Mouse (Mus musculus): ENCODE measurements around the gene Elp5. TPM values are rescaled to one million over a fixed set of nuclear protein-coding genes. Genes with fewer than 3 reads are reported as not detected.

Elp5 gene
- total and polyA plus RNA-seq, 3 experiments, result 95.9 to 177 (median 119) TPM

DNA sequence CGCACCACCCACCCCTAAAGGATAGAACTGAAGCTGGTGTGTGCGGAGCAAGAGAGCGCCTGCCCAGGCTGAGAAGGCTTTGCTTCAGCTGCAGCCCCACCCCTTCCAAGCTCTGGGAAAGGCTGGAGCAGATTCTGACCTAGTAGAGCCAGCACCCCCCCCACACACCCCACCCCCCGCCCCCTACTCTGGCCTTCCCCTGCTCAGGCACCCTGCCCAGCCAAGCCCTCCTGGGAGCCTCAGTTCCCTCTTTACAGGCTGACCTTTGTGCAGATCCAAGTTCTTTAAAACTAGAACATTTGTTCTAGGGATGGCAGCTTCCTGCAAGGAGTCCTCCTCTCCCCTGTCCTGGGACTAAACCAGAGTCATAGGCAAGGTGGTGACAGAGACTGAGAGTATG, 44.9 kb downstream of the Elp5 start:
- H3K27ac ChIP-seq (ENCODE audit: insufficient read depth, low read depth), result no peak overlapping the region
- no peaks in the 10 kb centered on the region for H3K9me3 ChIP-seq (replicated peaks; ENCODE audit: low read length)
- H3K4me2 ChIP-seq (ENCODE audit: insufficient read depth, low read depth, poor library complexity, severe bottlenecking), result no peak overlapping the region
- H3K9ac ChIP-seq (ENCODE audit: insufficient read depth, low read depth), result no peak overlapping the region
- H3K4me1 ChIP-seq (ENCODE audit: control insufficient read depth in 1 of 2, insufficient read depth in 2 of 2), result peaks cover 0 to 39% of the 10 kb centered on the region in 2 experiments; a peak in 3 of 4 replicates
- dilution Hi-C loops (cut with MboI; ENCODE audit: extremely low pct_ligation_motif_present, extremely low pct_unique_long_range_greater_than_20kb, low sequenced_read_pairs) (no loop called here), in situ Hi-C loops (cut with MboI; ENCODE audit: low pct_ligation_motif_present, low pct_unique_long_range_greater_than_20kb, low sequenced_read_pairs) (no loop called here)
- H3K4me3 ChIP-seq (replicated peaks in 1 of 3; ENCODE audit: low read depth in 2 of 3, low read length in 2 of 3, poor library complexity in 1 of 3), result no peak overlapping the region
- H3K36me3 ChIP-seq (replicated peaks in 1 of 2; ENCODE audit: control insufficient read depth in 1 of 2, insufficient read depth in 1 of 2, low read length in 1 of 2), result no peaks in the 10 kb centered on the region
- H3K27me3 ChIP-seq (replicated peaks), result peaks cover 65% of the 10 kb centered on the region
- H3K79me2 ChIP-seq (replicated peaks; ENCODE audit: control insufficient read depth, extremely low read depth, insufficient read depth, poor library complexity, severe bottlenecking), result no peaks in the 10 kb centered on the region
- TF ChIP-seq CHD2 (IDR thresholded peaks at IDR 0.05; ENCODE audit: low read length) (no peak), MAZ (IDR thresholded peaks at IDR 0.05; ENCODE audit: low read depth, low read length) (no peak), HCFC1 (IDR thresholded peaks at IDR 0.05; ENCODE audit: low read depth, low read length) (no peak), ELF1 (IDR thresholded peaks at IDR 0.05; ENCODE audit: low read depth, low read length) (no peak), ETS1 (conservative IDR thresholded peaks at IDR 0.05; ENCODE audit: low read depth, low read length) (no peak), RAD21 (IDR thresholded peaks at IDR 0.05; ENCODE audit: low read depth, low read length) (no peak), RCOR1 (conservative IDR thresholded peaks at IDR 0.05; ENCODE audit: low read depth, low read length) (no peak), NRF1 (IDR thresholded peaks at IDR 0.05; ENCODE audit: low read depth, low read length) (no peak), ZNF384 (IDR thresholded peaks at IDR 0.05; ENCODE audit: low read depth, low read length) (no peak), SIN3A (IDR thresholded peaks at IDR 0.05; ENCODE audit: low read length) (no peak), ZKSCAN1 (IDR thresholded peaks at IDR 0.05; ENCODE audit: borderline replicate concordance, low read depth, low read length) (no peak)
- no peak for DNase-seq (ENCODE audit: extremely low read depth)

DNA sequence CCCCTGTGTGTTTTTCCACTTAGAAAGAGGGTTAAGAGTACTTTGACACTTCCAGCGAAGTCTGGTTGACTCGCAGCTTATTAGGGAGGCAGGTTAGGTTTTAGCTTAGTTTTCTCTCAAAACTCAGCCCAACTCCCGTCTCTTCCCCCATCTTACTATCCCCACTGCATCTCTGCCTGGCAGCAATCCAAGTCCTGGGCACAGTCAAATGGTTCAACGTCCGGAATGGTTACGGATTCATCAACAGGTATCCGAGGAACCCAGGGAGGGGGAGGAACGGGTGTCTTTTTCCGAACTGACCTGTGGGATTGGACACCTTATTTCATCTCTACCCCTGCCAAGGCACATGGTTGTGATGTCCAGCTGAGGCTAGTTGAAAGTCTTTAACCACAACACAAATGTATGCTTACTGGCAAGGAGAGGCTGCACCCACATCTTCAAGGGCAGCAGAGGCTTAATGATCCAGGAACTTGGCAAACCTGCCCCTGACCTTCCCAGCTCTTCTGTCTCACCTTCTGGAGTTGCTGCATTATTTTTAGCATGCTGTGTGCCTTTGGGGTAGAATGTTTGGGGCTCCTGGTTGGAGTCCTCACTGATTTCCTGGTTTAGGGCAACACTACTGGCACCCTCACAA, 45.5 kb downstream of the Elp5 start:
- Histone ChIP-seq H3K27ac (ENCODE audit: insufficient read depth, low read depth) (no peak overlapping the region), H3K27me3 (replicated peaks) (peaks cover 65% of the 10 kb centered on the region), H3K9ac (ENCODE audit: insufficient read depth, low read depth) (no peak overlapping the region), H3K4me1 (ENCODE audit: control insufficient read depth in 1 of 2, insufficient read depth in 2 of 2) (peaks cover 0 to 42% of the 10 kb centered on the region in 2 experiments; a peak in 3 of 4 replicates), H3K79me2 (replicated peaks; ENCODE audit: control insufficient read depth, extremely low read depth, insufficient read depth, poor library complexity, severe bottlenecking) (no peaks in the 10 kb centered on the region), H3K4me3 (replicated peaks in 1 of 3; ENCODE audit: low read depth in 2 of 3, low read length in 2 of 3, poor library complexity in 1 of 3) (no peak overlapping the region), H3K4me2 (ENCODE audit: insufficient read depth, low read depth, poor library complexity, severe bottlenecking) (no peak overlapping the region), H3K36me3 (replicated peaks in 1 of 2; ENCODE audit: control insufficient read depth in 1 of 2, insufficient read depth in 1 of 2, low read length in 1 of 2) (no peaks in the 10 kb centered on the region), H3K9me3 (replicated peaks; ENCODE audit: low read length) (no peaks in the 10 kb centered on the region)
- dilution Hi-C loops (cut with MboI; ENCODE audit: extremely low pct_ligation_motif_present, extremely low pct_unique_long_range_greater_than_20kb, low sequenced_read_pairs) (no loop called here), in situ Hi-C loops (cut with MboI; ENCODE audit: low pct_ligation_motif_present, low pct_unique_long_range_greater_than_20kb, low sequenced_read_pairs) (no loop called here)
- TF ChIP-seq TBP (conservative IDR thresholded peaks at IDR 0.05; ENCODE audit: low read depth, low read length) (no peak), POLR2A (IDR thresholded peaks at IDR 0.05; ENCODE audit: low read depth, low read length) (no peak), BHLHE40 (IDR thresholded peaks at IDR 0.05; ENCODE audit: low read depth, low read length) (no peak), RCOR1 (conservative IDR thresholded peaks at IDR 0.05; ENCODE audit: low read depth, low read length) (no peak), TCF12 (IDR thresholded peaks at IDR 0.05; ENCODE audit: low read depth, low read length) (no peak), NELFE (IDR thresholded peaks at IDR 0.05; ENCODE audit: low read depth, low read length) (no peak), MYC (IDR thresholded peaks at IDR 0.05; ENCODE audit: low read depth, low read length) (no peak), UBTF (IDR thresholded peaks at IDR 0.05; ENCODE audit: low read depth, low read length) (no peak), JUN (IDR thresholded peaks at IDR 0.05; ENCODE audit: insufficient read depth, low read depth, low read length) (no peak), ETS1 (conservative IDR thresholded peaks at IDR 0.05; ENCODE audit: low read depth, low read length) (no peak)
- no peak for DNase-seq (ENCODE audit: extremely low read depth)
